Mouse (Mus musculus) layer of hippocampus, adult 2 months (tissue): ENCODE data around the gene Sf3a2. TPM values are rescaled to one million over a fixed set of nuclear protein-coding genes. Genes with fewer than 3 reads are reported as not detected.
A peak's percentile ranks its signal among the peaks of the same experiment; 100 is the strongest.
"Not testable (repeated sequence)": the region's sequence is repeated elsewhere in the genome, so short reads cannot be mapped to it uniquely, and the experiment has no call there.

Experiments
- DNase-seq, 2 experiments: peaks; one replicate each; pipeline ENCODE4 v3.0.0; 2022; ENCODE audit warnings: low spot score in 2 of 2
- H3K27ac ChIP-seq: fragments of 200-600 bp; 2 replicates; pipeline ENCODE4 v1.8.1; 2022
- H3K4me3 ChIP-seq: fragments of 200-600 bp; 2 replicates; pipeline ENCODE4 v1.8.1; 2022; ENCODE audit warnings: mild to moderate bottlenecking
- CTCF ChIP-seq: fragments of 200-600 bp; conservative IDR thresholded peaks from 2 replicates; pipeline ENCODE4 v1.8.1; 2022; ENCODE audit warnings: antibody characterized with exemption, mild to moderate bottlenecking, moderate library complexity
- total RNA-seq, 2 experiments: library from RNA; stranded (reverse); gene quantifications; 2 replicates each; pipeline ENCODE4 v1.2.3; 2021

Gene Sf3a2
- total RNA-seq, 2 experiments from 2014 or later = 51.7 to 55.1 TPM

GRCm38 (mm10) chr10:80823847-80824643, 26.0 kb downstream of the Sf3a2 start:
- Histone ChIP-seq H3K4me3 (no peak overlapping the region), H3K27ac (0 out of 2 replicates have a peak overlapping the region, but pooled peaks have one; percentile 28)
- no peak for DNase-seq
- no peak for TF ChIP-seq CTCF

DNA sequence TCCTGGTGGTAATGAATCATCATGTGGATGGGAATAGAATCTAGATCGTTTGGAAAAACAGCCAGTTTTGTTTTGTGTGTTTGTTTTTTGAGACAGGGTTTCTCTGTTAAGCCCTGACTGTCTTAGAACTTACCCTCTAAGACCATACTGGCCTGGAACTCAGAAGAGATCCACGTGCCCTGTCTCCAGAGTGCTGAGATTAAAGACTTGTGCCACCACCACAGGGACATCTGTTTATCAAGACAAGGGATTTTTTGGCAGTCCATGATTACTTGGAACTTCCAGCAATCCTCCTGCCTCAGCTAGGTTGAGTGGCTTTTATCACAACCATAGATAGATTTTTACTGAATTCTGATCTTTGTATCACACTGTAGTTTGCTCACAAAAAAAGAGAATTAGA, 26.8 kb downstream of the Sf3a2 start:
- no peak for DNase-seq
- TF ChIP-seq CTCF = no peak
- Histone ChIP-seq H3K4me3 (no peak overlapping the region), H3K27ac (no peak overlapping the region)

DNA sequence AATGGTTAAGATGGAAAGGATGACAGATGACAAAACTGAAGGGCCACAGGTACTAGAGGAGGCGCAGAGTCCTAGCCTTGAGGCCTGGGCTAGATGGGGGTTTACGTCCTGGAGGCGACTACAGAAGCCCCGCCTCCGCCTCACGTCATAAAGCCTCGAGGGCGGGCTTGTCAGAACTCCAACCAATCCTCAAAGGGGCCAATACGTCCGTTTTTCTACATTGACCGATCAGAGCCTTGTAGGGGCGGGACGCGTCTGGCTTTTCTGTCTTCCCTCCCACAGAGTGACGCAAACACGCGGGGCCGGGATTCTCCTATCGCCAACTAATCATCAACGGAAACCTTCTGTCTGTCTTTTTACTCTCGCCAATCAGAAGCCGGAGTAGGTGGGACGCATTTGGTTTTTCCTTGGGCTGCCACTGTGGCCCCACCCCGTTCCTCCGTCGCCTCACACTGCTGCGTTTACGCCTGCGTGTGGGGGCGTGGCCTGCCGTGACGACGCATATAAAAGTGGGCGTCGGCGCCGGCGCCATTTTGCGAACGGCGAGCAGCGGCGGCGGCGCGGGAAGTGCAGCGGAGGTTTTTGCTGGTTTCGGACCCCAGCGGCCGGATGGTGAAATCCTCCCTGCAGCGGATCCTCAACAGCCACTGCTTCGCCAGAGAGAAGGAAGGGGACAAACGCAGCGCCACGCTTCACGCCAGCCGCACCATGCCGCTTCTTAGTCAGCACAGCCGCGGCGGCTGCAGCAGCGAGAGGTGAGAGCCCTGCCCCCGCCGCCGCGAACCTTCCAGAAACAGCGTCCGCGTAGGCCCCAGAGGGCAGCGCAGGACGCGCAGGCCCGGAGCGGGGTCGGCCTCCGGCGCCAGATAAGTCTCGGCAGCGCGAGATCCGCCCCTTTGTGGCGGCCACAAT, 28.4 kb downstream of the Sf3a2 start, which contains the start of gene Oaz1:
Oaz1 (plus strand) TSS at position 506 of the 912 bp plus-strand sequence.
- peak within 1 kb of the TSS; percentile 98 for H3K27ac ChIP-seq
- DNase-seq = peak; percentile 99 to 100
- H3K4me3 ChIP-seq = peak within 1 kb of the TSS; percentile 96
- TF ChIP-seq CTCF = peak; percentile 45

DNA sequence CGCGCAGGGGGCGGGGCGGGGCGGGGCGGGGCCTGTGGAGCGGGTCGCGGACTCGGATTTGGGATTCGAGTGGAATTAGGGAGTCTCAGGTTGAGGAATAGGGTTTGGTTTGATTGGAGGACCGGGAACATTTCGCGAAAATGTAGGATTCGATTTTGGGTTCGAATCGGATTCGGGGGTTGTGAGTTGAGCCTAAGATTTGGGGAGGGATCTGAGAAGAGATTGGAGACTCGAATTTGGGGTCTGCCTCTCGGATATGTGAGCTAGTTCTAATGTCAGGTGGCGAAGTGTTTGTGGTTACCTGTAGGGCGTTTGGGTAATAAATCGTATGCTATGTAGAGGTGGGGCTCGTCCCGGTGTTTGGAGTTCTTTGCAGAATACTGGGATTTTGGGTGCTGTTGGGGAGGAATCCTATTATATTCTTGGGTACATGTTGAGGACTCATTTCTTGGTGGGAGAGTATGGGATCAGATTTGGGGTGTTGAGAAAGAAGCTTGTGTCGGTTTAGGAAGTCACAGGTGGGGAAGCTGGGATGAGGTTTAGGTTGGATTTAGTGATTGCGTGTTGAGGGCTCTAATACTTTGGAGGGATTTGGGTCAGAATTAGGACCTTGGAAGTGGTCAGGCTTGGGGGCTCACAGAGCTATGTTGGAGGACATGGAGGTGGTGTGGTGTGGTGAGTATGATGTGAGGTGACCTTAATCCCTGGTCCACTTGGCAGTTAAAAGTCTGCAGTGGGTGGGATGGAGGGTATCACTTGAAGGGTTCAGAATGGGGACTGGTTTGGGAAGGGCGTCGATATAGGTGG, 29.3 kb downstream of the Sf3a2 start:
- TF ChIP-seq CTCF = no peak
- no peak for DNase-seq

DNA sequence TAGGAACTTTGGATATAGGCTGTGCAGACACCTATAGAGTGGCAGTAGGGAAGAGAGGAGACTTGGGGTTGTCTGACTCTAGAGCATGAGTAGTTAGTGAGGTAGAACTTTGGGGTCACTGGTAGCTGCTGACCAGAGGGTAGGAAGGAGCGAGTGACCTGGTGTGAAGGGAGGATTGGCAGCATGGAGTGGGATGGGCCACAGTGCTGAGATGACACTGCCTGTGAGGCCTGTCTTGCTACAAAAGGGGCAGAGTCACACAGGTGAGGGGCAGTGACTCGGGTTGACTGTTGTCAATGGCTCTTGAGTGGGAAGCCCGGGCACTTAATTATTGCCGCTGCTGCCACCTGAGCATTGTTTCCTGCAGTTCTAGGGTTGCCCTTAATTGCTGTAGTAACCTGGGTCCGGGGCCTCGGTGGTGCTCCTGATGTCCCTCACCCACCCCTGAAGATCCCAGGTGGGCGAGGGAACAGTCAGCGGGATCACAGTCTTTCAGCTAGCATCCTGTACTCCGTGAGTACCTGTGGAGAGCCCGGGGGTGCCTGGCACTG, 29.9 kb downstream of the Sf3a2 start:
- peak overlapping the region; percentile 96 for H3K4me3 ChIP-seq
- no peak for TF ChIP-seq CTCF
- H3K27ac ChIP-seq = no peak overlapping the region
- no peak for DNase-seq

More for the DNA sequence above, 29.3 kb downstream of the Sf3a2 start:
- H3K27ac ChIP-seq = peak overlapping the region; percentile 98
- H3K4me3 ChIP-seq = peak overlapping the region; percentile 96

DNA sequence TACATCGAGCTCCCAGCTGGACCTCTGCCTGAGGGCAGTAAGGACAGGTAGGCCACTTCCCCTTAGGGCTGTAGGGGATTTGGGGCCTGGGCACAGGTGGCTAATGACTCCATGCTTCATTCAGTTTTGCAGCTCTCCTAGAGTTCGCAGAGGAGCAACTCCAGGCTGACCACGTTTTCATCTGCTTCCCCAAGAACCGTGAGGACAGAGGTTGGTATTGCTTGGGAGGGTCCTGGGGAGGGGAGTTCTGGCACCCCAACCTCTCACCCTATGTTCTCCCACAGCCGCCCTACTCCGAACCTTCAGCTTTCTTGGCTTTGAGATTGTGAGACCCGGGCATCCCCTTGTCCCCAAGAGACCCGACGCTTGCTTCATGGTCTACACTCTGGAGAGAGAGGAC, 30.6 kb downstream of the Sf3a2 start:
- H3K4me3 ChIP-seq = peak overlapping the region; percentile 96; the same call in 1 of the 2 replicates
- not testable (repeated sequence) for DNase-seq, H3K27ac ChIP-seq

GRCm38 (mm10) chr10:80829359-80830278, 31.6 kb downstream of the Sf3a2 start:
- H3K4me3 ChIP-seq = no peak overlapping the region
- no peak for DNase-seq
- TF ChIP-seq CTCF = no peak

GRCm38 (mm10) chr10:80831136-80831535, 33.1 kb downstream of the Sf3a2 start:
- Histone ChIP-seq H3K4me3 (no peak overlapping the region), H3K27ac (no peak overlapping the region)
- no peak for DNase-seq
- no peak for TF ChIP-seq CTCF

More at GRCm38 (mm10) chr10:80829359-80830278, 31.6 kb downstream of the Sf3a2 start:
- no peak overlapping the region for H3K27ac ChIP-seq

GRCm38 (mm10) chr10:80832818-80833217, 34.8 kb downstream of the Sf3a2 start:
- DNase-seq = no peak
- no peak overlapping the region for H3K4me3 ChIP-seq
- no peak for TF ChIP-seq CTCF

DNA sequence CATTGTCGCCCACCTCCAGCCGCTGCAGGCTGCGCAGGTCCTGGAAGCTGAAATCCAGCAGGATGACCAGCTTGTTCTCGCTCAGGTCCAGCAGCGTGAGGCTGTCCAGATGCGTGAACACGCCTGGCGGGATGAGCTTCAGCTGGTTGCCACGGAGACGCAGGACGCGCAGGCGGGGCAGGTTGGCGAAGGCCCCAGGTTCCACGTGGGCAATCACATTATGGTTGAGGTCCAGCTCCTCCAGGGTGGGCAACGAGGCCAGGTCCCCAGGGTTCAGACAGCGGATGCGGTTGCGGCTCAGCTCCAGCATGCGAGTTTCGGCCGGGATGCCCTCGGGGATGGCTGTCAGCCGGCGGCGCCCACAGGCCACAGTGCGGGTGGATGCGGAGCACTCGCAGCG, 37.6 kb downstream of the Sf3a2 start:
- no peak for TF ChIP-seq CTCF
- H3K4me3 ChIP-seq = no peak overlapping the region
- H3K27ac ChIP-seq = no peak overlapping the region
- no peak for DNase-seq

More at GRCm38 (mm10) chr10:80832818-80833217, 34.8 kb downstream of the Sf3a2 start:
- H3K27ac ChIP-seq = no peak overlapping the region

DNA sequence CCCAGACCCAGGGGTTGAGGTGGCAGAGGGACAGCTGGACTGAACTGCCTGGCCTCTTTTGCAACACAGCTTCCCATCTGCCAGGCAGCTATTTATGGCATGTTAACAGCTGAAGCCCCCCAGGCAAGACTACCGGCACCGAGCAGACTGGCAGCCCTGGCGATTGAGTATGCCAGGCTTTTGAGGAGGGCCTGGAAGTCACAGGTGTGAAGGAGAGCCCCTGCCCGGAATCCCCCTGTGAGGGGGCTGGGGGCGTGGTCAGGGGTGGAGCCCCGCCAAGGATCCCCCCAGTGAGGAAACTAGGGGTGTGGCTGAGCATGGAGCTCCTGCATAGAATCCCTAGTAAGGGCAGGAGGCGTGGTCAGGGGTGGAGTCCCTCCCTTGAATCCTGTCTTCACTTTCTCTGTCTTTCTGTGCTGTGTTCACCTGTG, 39.0 kb downstream of the Sf3a2 start:
- Histone ChIP-seq H3K27ac (peak overlapping the region; percentile 37; the same call in 1 of the 2 replicates), H3K4me3 (no peak overlapping the region)
- DNase-seq = no peak
- no peak for TF ChIP-seq CTCF
